Mouse (Mus musculus) heart, embryonic 11.5 days (tissue): Measurements from ENCODE around the gene Wnt8b. TPM values are rescaled to one million over a fixed set of nuclear protein-coding genes. Genes with fewer than 3 reads are reported as not detected.
A peak's percentile ranks its signal among the peaks of the same experiment; 100 is the strongest.

Source experiments
- ATAC-seq: fragments of 200-750 bp; cut with Nextera tagmentation; replicated peaks from 2 replicates; pipeline ENCODE4 v1.8.0; 2017; ENCODE audit warnings: moderate library complexity; ENCODE audit not compliant: insufficient number of reproducible peaks, low FRiP score, low TSS enrichment
- H3K27ac ChIP-seq: fragments of 300-500 bp; sonication (generic); 2 replicates; pipeline ENCODE4 v1.5.1; 2014; ENCODE audit warnings: mild to moderate bottlenecking, low read depth, low read length
- H3K27me3 ChIP-seq: fragments of 300-500 bp; sonication (generic); 2 replicates; pipeline ENCODE4 v1.6.1; 2014; ENCODE audit warnings: mild to moderate bottlenecking, low read length, mixed read lengths; ENCODE audit not compliant: control insufficient read depth, insufficient read depth
- H3K36me3 ChIP-seq: fragments of 300-500 bp; sonication (generic); 2 replicates; pipeline ENCODE4 v1.6.1; 2014; ENCODE audit warnings: mild to moderate bottlenecking, low read length, moderate library complexity, mixed read lengths; ENCODE audit not compliant: control insufficient read depth, insufficient read depth
- H3K4me1 ChIP-seq: fragments of 300-500 bp; sonication (generic); 2 replicates; pipeline ENCODE4 v1.6.1; 2014; ENCODE audit warnings: low read length; ENCODE audit not compliant: control insufficient read depth, insufficient read depth
- H3K4me2 ChIP-seq: fragments of 300-500 bp; sonication (generic); 2 replicates; pipeline ENCODE4 v1.6.1; 2014; ENCODE audit warnings: mild to moderate bottlenecking, moderate library complexity
- H3K4me3 ChIP-seq: fragments of 300-500 bp; sonication (generic); 2 replicates; pipeline ENCODE4 v1.5.1; 2014; ENCODE audit warnings: low read depth, low read length
- H3K9ac ChIP-seq: fragments of 300-500 bp; sonication (generic); 2 replicates; pipeline ENCODE4 v1.6.1; 2014; ENCODE audit warnings: mild to moderate bottlenecking, low read depth, low read length, moderate library complexity
- H3K9me3 ChIP-seq: fragments of 300-500 bp; sonication (generic); replicated peaks from 2 replicates; pipeline ENCODE4 v1.6.1; 2016; ENCODE audit warnings: low read length; ENCODE audit not compliant: control insufficient read depth
- WGBS: fragments of 180-500 bp; shearing (Covaris S2); extraction: QIAGEN DNeasy Blood & Tissue Kit; methylation state at CpG from one replicate; pipeline ENCODE4 v1.1.7; 2014; ENCODE audit not compliant: insufficient replicate concordance; 5-methylcytosine and 5-hydroxymethylcytosine counted together
- polyA plus RNA-seq: library from polyadenylated mRNA; unstranded; fragments of >200 nt; fragmentation: Nextera tagmentation; extraction: Ambion mirVana; gene quantifications from 2 replicates; pipeline ENCODE4 v1.2.1, GENCODE M21; 2014

The Wnt8b gene
- polyA plus RNA-seq, 1 experiment from 2014 or later = not detected

DNA sequence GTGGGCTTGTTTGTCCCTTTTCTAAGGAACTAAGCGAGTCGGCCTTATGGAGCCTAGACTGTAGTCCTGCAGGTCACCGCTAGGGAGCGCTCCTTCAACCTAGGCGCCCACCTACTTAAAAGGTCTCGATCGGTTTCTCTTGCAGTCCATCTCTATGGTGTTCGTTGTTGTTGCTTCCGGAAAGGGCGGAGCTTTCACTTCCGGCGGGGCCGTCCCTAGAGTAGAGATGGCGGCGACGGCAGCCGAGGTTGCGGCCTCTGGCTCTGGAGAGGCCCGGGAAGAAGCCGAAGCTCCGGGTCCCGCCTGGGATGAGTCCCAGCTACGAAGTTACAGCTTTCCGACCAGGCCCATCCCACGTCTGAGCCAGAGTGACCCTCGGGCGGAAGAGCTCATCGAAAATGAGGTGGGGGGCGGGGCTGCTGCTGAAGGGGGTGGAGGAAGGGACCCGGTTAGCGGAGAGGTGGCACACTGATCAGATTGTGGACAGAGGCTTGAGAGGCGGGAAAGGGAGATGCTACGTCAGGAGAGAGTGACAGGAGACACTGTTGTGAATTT is 69.5 kb downstream of the Wnt8b start, which contains the start of gene Hif1an:
Hif1an (plus strand) TSS at position 199 of the 555 bp plus-strand sequence.
- H3K9me3 ChIP-seq = no peaks in the 10 kb centered on the region
- WGBS = under 1% methylated on average over 33 of the region's 33 CpGs
- peak within 1 kb of the TSS; percentile 85 for H3K4me3 ChIP-seq
- H3K4me1 ChIP-seq = peaks cover 12% of the 10 kb centered on the region
- no peaks in the 10 kb centered on the region for H3K27me3 ChIP-seq
- peak; percentile 92 for ATAC-seq
- peak within 1 kb of the TSS; percentile 50 for H3K27ac ChIP-seq
- peak within 1 kb of the TSS; percentile 90 for H3K4me2 ChIP-seq
- peaks cover 7% of the 10 kb centered on the region; the same call in 1 of the 2 replicates for H3K36me3 ChIP-seq
- H3K9ac ChIP-seq = peak within 1 kb of the TSS; percentile 82

Other genes starting within 250 kb of the Wnt8b start
- gene Scd2, start 199.8 kb upstream of the Wnt8b start, polyA plus RNA-seq = 150 and 188 TPM in 2 replicates
- 0.11 and 0.18 TPM in 2 replicates for gene Scd4, start 160.4 kb upstream of the Wnt8b start, polyA plus RNA-seq
- gene Scd1, start 85.6 kb upstream of the Wnt8b start, polyA plus RNA-seq = 2.1 and 2.2 TPM in 2 replicates
- 1.1 and 1.2 TPM in 2 replicates for gene Sec31b, start 52.4 kb downstream of the Wnt8b start, polyA plus RNA-seq
- gene Gm20538, start 59.4 kb downstream of the Wnt8b start, polyA plus RNA-seq = not detected in 2 replicates
- gene Ndufb8, start 62.0 kb downstream of the Wnt8b start, polyA plus RNA-seq = 826 and 917 TPM in 2 replicates
- 24.6 and 25.5 TPM in 2 replicates for gene Hif1an, start 69.4 kb downstream of the Wnt8b start, polyA plus RNA-seq